Comparison of ENCODE assay signal across 23 mouse cellular contexts in genomic region chr13:77957611-77958010, GRCm38 (mm10).
DNase-seq lines count a peak whose midpoint lies in the region; ATAC-seq lines count a peak whose summit lies in the region.
"Had no signal": no experiment of that assay in that cellular context is flagged by ENCODE, and none has a peak within 500 bp of the region (broad histone marks: within the 10 kb centered on the region; RNA-seq: fewer than 3 reads in every experiment).

No protein-coding gene starts in this region.

- H3K27me3 ChIP-seq in forebrain, embryonic 10.5 days (ENCODE audit: poor library complexity, severe bottlenecking), result no peaks in the 10 kb centered on the region
- H3K27me3 ChIP-seq in forebrain, embryonic 13.5 days, result no peaks in the 10 kb centered on the region
- H3K27me3 ChIP-seq in midbrain, embryonic 14.5 days (ENCODE audit: control insufficient read depth, insufficient read depth, low read length), result no peaks in the 10 kb centered on the region
- no peaks in the 10 kb centered on the region for H3K27me3 ChIP-seq in midbrain, embryonic 16.5 days (ENCODE audit: control insufficient read depth, insufficient read depth, low read depth, low read length)
- H3K27me3 ChIP-seq: forebrain, embryonic 15.5 days; hindbrain, embryonic 15.5 days had no signal

- H3K36me3 ChIP-seq in forebrain, embryonic 10.5 days (replicated peaks), result no peaks in the 10 kb centered on the region
- H3K36me3 ChIP-seq in forebrain, embryonic 13.5 days (ENCODE audit: poor library complexity, severe bottlenecking), result no peaks in the 10 kb centered on the region
- H3K36me3 ChIP-seq in midbrain, embryonic 14.5 days (ENCODE audit: control insufficient read depth, insufficient read depth, low read length), result no peaks in the 10 kb centered on the region
- H3K36me3 ChIP-seq in midbrain, embryonic 16.5 days (ENCODE audit: control insufficient read depth, insufficient read depth, low read length), result no peaks in the 10 kb centered on the region
- H3K36me3 ChIP-seq: forebrain, embryonic 15.5 days; heart, embryonic 10.5 days; hindbrain, embryonic 15.5 days had no signal

- H3K4me2 ChIP-seq in forebrain, embryonic 13.5 days, result no peak overlapping the region
- H3K4me2 ChIP-seq in midbrain, embryonic 14.5 days (ENCODE audit: low read length), result no peak overlapping the region
- H3K4me2 ChIP-seq in midbrain, embryonic 16.5 days (ENCODE audit: low read length), result no peak overlapping the region
- H3K4me2 ChIP-seq: forebrain, embryonic 15.5 days; hindbrain, embryonic 15.5 days had no signal

- no peak overlapping the region for H3K9ac ChIP-seq in forebrain, embryonic 13.5 days
- no peak overlapping the region for H3K9ac ChIP-seq in midbrain, embryonic 14.5 days (replicated peaks; ENCODE audit: low read length)
- no peak overlapping the region for H3K9ac ChIP-seq in midbrain, embryonic 16.5 days (ENCODE audit: low read depth, low read length)
- H3K9ac ChIP-seq: forebrain, embryonic 15.5 days; hindbrain, embryonic 15.5 days had no signal

- WGBS in forebrain, embryonic 10.5 days, result 0% methylated on average over 1 of the region's 1 CpGs
- 3% methylated on average over 1 of the region's 1 CpGs for WGBS in forebrain, embryonic 13.5 days
- 0% methylated on average over 1 of the region's 1 CpGs for WGBS in midbrain, embryonic 14.5 days
- WGBS in midbrain, embryonic 16.5 days, result 8% methylated on average over 1 of the region's 1 CpGs

- no peak overlapping the region for H3K27ac ChIP-seq in forebrain, embryonic 10.5 days
- H3K27ac ChIP-seq in forebrain, embryonic 13.5 days, result no peak overlapping the region
- no peak overlapping the region for H3K27ac ChIP-seq in midbrain, embryonic 14.5 days (replicated peaks; ENCODE audit: low read depth, low read length)
- H3K27ac ChIP-seq in midbrain, embryonic 16.5 days (ENCODE audit: low read length), result no peak overlapping the region
- H3K27ac ChIP-seq: forebrain, embryonic 15.5 days; heart, embryonic 10.5 days; hindbrain, embryonic 15.5 days had no signal

- peaks cover 26% of the 10 kb centered on the region for H3K4me1 ChIP-seq in forebrain, embryonic 10.5 days
- H3K4me1 ChIP-seq in forebrain, embryonic 13.5 days, result peaks cover 7% of the 10 kb centered on the region; the same call in 1 of the 2 replicates
- H3K4me1 ChIP-seq in midbrain, embryonic 14.5 days (ENCODE audit: control insufficient read depth, insufficient read depth, low read length), result peaks cover 6% of the 10 kb centered on the region; the same call in 1 of the 2 replicates
- no peaks in the 10 kb centered on the region for H3K4me1 ChIP-seq in midbrain, embryonic 16.5 days (ENCODE audit: control insufficient read depth, insufficient read depth, low read length)
- H3K4me1 ChIP-seq: forebrain, embryonic 15.5 days; heart, embryonic 10.5 days; hindbrain, embryonic 15.5 days had no signal

- no peak overlapping the region for H3K4me3 ChIP-seq in forebrain, embryonic 10.5 days
- no peak overlapping the region for H3K4me3 ChIP-seq in forebrain, embryonic 13.5 days
- H3K4me3 ChIP-seq in midbrain, embryonic 14.5 days (replicated peaks; ENCODE audit: low read depth, low read length), result no peak overlapping the region
- no peak overlapping the region for H3K4me3 ChIP-seq in midbrain, embryonic 16.5 days (ENCODE audit: low read depth, low read length)
- H3K4me3 ChIP-seq: forebrain, embryonic 15.5 days; heart, embryonic 10.5 days; hindbrain, embryonic 15.5 days had no signal

- H3K9me3 ChIP-seq in forebrain, embryonic 10.5 days, result no peaks in the 10 kb centered on the region
- H3K9me3 ChIP-seq in forebrain, embryonic 13.5 days (replicated peaks), result 0 out of 2 replicates have a peak, but pooled peaks cover under 1% of the 10 kb centered on the region
- H3K9me3 ChIP-seq in midbrain, embryonic 14.5 days (ENCODE audit: control insufficient read depth, low read length), result no peaks in the 10 kb centered on the region
- H3K9me3 ChIP-seq in midbrain, embryonic 16.5 days (replicated peaks; ENCODE audit: control insufficient read depth, low read length, poor library complexity, severe bottlenecking), result no peaks in the 10 kb centered on the region
- H3K9me3 ChIP-seq: forebrain, embryonic 15.5 days; G1E; heart, embryonic 10.5 days; hindbrain, embryonic 15.5 days had no signal

- no peak for ATAC-seq in forebrain, embryonic 13.5 days
- no peak for ATAC-seq in midbrain, embryonic 14.5 days (ENCODE audit: low FRiP score, low TSS enrichment)
- no peak for ATAC-seq in midbrain, embryonic 16.5 days
- no peak for ATAC-seq in megakaryocyte, adult 5-6 weeks (ENCODE audit: poor library complexity, severe bottlenecking)
- ATAC-seq: CD4-positive, CD25-positive, alpha-beta regulatory T cell, adult 4 months; forebrain, embryonic 15.5 days; inflammation-experienced regulatory T-cells, adult 6 months had no signal

- peak; percentile 17 for DNase-seq in forebrain, embryonic 10.5 days (ENCODE audit: extremely low spot score, low spot score)
- peak; percentile 4 for DNase-seq in midbrain, embryonic 14.5 days
- DNase-seq in embryo, embryonic 11.5 days (ENCODE audit: low read depth, low spot score), result peak; percentile 2
- peak; percentile 59 for DNase-seq in mesoderm, embryonic 11.5 days (ENCODE audit: low read depth, low spot score)
- no peak for DNase-seq in urinary bladder, postnatal 36 days (ENCODE audit: low spot score in 2 of 2)
- DNase-seq: adrenal gland, adult 8-10 months; adrenal gland, postnatal 36 days; B cell, adult 2 months; cerebellum, adult 11 months; cerebellum, adult 8-10 months; cerebellum, postnatal 14 days; heart, adult 18-20 months; heart, postnatal 10 days; heart, postnatal 4 days had no signal

Comparison
In these comparisons a context has a peak if more than half of its experiments do, and no peak if none do; other contexts are left out.
1. DNase-seq: peak in forebrain, embryonic 10.5 days (single experiment), midbrain, embryonic 14.5 days (single experiment), embryo, embryonic 11.5 days (single experiment) and mesoderm, embryonic 11.5 days (single experiment); none in urinary bladder, postnatal 36 days (0 of 2).